Mouse (Mus musculus): ENCODE measurements at regions not wholly inside any gene's neighbourhood (a gene's known extent, or its start where the extent isn't known, plus 50 kb on each side); places are given as distances from the start of the nearest gene placed in this dataset.

DNA sequence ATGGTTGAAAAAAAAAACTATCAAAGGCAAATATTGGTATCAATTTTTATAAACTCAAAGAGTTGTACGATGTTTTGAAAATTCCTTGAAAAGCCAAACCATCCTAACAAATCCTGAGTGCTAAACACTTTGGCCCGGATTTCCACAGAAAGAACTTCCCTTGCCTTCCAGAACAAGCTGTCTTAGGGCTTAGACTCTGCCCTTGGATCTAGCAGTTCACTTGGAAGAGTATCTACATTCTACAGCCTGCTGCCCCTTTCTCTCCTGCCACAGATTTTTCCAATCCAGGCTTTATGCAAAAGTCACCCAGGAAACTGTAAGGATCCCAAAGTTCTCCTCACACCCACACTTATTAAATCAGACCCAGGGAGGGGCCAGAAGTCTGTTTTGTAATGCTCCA is 57.6 kb upstream of the Gdf10 start:
- no peak for DNase-seq

DNA sequence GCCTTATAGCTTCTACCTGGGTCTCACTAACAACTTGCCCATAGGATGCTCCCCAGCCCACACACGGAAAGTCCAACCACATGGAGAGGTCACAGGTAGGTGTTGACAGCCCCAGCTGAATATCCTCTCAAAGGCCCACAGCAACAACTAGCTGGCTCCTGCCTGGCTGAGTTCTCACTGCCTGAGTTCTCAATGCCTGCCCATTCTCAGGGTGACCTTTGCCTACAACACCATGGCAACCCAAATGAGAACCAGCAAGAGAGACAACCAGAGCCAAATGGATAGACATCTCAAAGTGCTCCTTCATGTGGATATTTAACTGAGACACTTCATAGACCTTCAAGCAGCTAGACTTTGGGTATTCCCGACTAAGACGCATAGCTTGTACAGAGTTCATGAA is 55.7 kb upstream of the Gdf10 start:
- DNase-seq, result no peak

Data from cerebellum, postnatal 10 days (tissue).